Mouse (Mus musculus) brain, adult 2 months (tissue): Measurements from ENCODE around the gene Podn.
A peak's percentile ranks its signal among the peaks of the same experiment; 100 is the strongest.

Experiments
- DNase-seq: peaks from one replicate; pipeline ENCODE4 v3.0.0; 2011; ENCODE audit warnings: low read depth, low spot score

Podn gene

GRCm38 (mm10) chr4:108045136-108046107 lies 50.8 kb downstream of the Podn start:
- DNase-seq = no peak

DNA sequence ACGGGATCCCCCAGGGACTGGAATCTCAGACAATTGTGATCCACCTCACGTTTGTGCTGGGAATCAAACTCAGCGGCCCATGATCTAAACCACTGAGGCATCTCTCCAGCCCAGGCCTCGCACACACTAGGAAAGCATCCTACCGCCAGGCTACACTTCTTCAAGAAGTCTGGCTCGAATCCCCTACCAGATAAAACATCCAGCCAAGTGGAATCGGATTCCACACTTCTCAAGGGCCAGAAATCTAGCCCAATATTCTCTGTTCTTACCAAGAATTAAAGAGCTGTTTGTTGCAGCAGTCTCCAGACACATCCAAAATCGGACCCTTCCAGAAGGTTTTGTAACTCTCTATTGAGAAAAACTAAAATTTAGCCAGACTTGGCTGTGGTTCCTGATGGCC lies 59.2 kb downstream of the Podn start:
- DNase-seq = no peak

DNA sequence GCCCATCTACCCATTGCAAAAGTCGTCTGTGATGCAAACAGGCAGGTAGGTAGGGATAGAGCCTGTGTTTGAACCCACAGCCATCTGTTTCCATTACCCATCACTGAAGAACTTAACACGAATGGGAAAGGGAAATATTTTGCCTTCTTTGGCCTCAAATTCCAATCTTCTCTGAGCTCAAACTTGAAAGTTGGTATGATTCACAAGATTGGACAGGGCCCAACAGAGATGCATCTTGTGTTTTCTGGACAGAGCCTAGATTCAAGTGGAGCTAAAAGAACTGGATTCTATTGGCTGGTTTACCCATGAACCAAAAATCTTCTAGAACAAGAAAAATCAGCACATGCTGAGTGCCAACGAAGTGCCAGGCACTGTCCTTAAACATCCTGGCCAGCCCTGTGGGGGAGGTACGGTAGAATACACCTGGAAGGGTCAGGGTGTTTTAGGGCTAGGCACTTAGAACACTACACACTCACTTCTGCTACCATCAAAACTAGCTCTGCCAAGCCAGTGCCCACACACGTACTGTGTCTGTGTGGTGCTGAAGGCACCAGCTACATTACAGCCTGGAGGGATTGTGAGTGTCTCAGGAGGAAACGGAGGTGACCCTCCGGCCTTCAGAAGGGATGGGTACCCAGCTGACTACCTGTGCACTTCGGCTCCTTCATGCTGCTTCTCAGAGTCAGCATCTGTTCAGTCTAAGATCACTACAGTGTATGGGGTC lies 63.0 kb downstream of the Podn start:
- DNase-seq = peak; percentile 77

DNA sequence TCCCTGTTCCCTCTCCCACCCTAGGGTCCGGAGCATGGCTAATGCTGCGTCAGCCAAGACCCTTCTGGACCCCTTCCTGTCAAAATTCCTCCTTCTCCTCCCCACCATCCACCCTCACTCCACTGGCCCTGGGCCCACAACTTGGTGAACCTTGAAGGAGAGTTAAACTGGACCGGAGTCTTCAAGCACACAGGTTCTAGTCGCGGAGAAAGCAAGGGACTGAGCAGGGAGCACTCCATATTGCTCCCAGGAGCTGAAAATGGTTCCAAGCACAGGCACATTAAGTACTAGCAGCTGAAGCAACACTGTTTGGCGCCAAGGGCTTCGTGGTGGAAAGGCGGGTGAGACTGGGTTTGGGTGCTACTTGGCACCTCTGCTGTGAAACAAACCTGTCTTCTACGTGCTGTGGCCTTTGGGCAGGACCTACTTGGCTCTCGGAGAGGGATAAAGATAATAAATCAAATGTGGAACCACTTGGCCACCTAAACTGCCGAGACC lies 63.8 kb downstream of the Podn start:
- no peak for DNase-seq

DNA sequence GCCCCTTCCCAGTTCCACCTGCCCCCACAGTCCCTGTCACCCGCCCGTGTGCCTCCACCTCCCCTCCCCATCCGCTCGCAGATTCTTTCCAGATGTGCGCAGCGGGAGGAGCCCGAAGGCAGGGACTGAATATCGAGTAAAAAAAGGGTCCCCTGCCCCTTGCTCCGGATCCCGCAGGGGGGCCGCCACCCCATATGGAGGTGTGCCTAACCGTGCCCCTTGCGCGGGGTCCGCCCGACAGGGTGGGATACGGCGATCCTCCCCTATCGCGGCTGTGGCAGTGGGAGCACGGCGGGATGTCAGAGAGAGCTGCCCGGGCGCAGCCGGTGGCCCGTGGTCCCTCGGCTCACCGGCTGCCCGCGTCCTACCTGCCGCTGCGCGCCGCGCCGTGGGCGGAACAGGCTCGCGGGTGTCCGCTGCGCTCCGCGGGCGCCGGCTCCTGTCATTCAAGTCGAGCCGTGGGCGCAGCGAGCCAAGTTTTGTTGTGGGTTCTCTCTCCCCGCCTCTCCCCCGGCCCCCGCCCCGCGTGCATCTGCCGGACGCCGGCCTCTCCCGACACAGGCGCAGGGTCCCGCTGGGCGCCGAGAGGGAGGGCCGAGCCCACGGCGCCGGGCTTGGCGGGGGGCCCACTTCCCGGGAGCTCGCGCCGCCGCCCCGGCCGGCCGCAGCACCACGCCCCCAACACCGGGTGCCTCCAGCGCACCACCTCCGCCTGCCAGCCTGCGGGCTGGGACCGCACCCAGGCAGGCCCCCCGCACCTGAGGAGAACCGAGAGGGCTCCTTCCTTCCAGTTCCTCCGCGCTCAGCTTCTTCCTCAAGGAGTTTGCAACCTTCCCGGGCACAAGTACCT lies 64.5 kb downstream of the Podn start:
- peak; percentile 56 for DNase-seq

GRCm38 (mm10) chr4:108030888-108031501 lies 65.2 kb downstream of the Podn start:
- DNase-seq = no peak

GRCm38 (mm10) chr4:108026193-108026592 lies 70.1 kb downstream of the Podn start:
- DNase-seq = no peak

DNA sequence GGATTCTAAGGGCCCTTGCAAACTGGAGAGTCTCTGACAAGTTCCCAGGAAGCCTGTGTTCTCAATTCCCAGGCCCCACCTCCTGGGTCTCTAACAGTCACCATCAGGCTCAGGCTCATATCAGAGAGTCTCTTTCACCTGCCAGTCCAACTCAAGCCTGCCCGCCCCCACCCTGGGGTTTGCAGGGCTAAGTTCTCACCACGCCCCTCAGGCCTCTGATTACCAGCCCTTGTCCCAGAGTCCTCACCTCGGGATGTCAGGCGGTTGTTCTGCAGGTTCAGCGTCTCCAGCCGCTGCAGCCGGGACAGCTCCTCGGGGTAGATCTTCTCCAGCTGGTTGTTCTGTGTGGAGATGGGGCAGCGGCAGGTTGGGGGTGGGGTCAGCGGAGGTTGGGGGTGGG lies 71.0 kb downstream of the Podn start:
- no peak for DNase-seq

- no peak for DNase-seq
These were observed 71.6 kb downstream of the Podn start for GRCm38 (mm10) chr4:108024641-108025040.

DNA sequence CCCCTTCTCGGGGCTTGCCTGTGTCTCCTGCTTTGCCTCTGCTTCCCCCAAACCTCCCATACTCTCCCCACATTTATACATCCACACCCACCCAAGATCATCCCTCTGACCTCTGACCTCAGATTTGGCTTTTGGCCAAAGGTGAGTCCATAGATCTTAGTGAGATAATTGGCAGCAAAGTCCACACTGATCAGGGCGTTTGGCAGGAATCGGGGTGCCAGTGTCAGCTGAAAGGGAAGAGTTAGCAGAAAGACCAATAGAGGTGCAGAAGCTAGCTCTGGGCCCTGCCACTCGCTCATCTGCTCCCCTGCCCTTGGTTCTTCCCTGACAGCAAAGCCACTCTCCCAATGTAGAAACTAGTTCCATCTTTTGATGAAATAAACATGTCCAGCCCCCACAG lies 73.1 kb downstream of the Podn start:
- no peak for DNase-seq

- DNase-seq = no peak
These were observed 76.1 kb downstream of the Podn start for GRCm38 (mm10) chr4:108020178-108020577.

- DNase-seq = peak; percentile 57
These were observed 77.0 kb downstream of the Podn start for GRCm38 (mm10) chr4:108018961-108019921.

- DNase-seq = no peak
These were observed 77.9 kb downstream of the Podn start for GRCm38 (mm10) chr4:108018241-108018923.

DNA sequence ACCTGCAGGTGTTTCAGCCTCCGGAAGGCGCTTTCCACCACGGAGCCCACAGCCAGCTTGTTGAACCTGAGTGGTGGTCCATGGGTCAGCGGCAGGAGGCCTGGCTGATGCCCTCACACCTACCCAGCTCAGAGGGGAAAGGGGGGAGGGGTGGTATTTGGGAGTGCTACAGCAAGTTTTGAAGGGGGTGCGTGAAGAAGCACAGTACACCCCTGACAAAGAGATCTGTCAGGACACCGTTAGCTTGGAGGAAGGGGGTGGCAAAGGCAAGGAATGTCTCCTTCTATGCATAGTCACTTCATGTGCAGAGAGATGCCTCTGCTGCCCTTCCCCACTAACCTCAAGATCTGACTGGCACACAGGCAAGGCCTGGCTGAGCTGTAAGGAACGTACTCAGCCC lies 78.4 kb downstream of the Podn start:
- no peak for DNase-seq

- no peak for DNase-seq
These were observed 79.9 kb downstream of the Podn start for GRCm38 (mm10) chr4:108016321-108016720.

GRCm38 (mm10) chr4:108015067-108015765 lies 81.0 kb downstream of the Podn start:
- DNase-seq = no peak

DNA sequence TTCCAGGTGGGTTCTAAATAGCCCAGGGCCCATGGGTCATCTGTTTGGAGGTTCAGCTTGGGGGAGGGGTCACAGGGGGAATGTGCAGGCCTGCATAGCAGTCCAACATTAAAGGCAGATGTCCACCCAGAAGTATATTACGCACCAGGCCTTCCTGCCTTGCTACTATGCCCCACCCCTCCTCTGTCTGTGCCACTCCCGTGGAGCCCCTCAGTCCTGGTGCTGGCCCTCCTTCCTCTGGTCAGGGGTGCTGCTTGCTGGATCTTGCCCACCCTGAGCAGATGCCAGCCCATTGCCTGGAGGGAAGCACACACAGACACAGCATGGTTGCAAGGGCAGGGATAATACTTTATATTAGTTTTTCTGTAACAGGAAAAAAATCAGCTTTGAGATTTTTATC lies 81.8 kb downstream of the Podn start:
- no peak for DNase-seq

DNA sequence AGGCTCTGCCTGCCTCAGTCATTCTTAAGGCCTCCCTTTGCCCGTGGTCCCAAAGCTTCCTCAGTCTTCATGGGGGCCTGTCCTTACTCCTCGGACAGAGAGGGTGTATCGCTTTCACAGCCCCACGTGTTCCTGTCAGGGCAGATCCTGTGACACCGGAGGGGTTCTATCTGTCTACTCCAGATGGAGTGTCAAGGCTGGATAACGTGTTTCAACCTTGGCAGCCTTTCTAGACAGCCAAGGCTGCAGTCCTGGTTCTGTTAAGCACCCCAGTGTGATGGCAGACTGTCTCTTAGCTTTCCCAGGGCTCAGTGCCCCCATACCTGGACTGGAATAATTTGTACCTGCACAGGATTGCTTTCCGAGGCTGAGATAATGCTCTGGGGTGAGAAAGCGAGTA lies 87.7 kb downstream of the Podn start:
- peak; percentile 67 for DNase-seq
